Mouse (Mus musculus): ENCODE data around the gene Ttc28.

- TF ChIP-seq GATA1 (IDR thresholded peaks at IDR 0.05; ENCODE audit: low read length): no peak
- no peak for TF ChIP-seq TAL1 (IDR thresholded peaks at IDR 0.05; ENCODE audit: low read length)
These were observed 240.2 kb downstream of the Ttc28 start for GRCm38 (mm10) chr5:111119805-111120204.

Measured in erythroblast, embryonic 14.5 days (primary cell).